Mouse (Mus musculus): Measurements from ENCODE around the gene Nol9.

DNA sequence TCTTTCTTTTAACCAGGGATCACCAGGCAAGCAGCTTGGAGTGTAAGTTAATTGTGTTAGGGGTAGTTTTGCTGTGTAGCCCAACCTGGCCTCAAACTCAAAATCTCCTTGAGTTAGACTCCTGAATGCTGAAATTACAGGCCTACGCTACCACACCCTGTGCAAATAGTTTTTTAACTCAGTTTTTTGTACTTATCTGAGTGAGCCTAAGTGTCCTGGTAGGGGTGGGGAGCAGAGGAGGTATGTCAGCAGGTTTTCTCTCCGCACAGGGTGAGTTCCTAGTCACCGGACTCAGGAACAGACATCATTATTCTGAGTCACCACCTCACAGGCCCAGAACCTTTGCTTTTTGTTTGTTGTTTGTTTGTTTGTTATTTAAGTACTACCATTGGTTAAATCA is 37.1 kb upstream of the Nol9 start:
- no peak for TF ChIP-seq GATA1 (IDR thresholded peaks at IDR 0.05; ENCODE audit: borderline replicate concordance, low read length)
- no peak for TF ChIP-seq FLI1 (IDR thresholded peaks at IDR 0.05; ENCODE audit: low read length)

All from megakaryocyte, embryonic 14.5 days (primary cell).